Mouse (Mus musculus) layer of hippocampus, postnatal 10 days (tissue): ENCODE data around the gene Cldn22. TPM values are rescaled to one million over a fixed set of nuclear protein-coding genes. Genes with fewer than 3 reads are reported as not detected.

Experiments
- DNase-seq, 2 experiments: peaks; one replicate each; pipeline ENCODE4 v3.0.0; 2021; ENCODE audit warnings: low spot score in 2 of 2
- total RNA-seq, 2 experiments: library from RNA; stranded (reverse); gene quantifications; 2 replicates each; pipeline ENCODE4 v1.2.3; 2021

Gene Cldn22
- total RNA-seq, 2 experiments from 2014 or later = 0.47 to 0.62 TPM

DNA sequence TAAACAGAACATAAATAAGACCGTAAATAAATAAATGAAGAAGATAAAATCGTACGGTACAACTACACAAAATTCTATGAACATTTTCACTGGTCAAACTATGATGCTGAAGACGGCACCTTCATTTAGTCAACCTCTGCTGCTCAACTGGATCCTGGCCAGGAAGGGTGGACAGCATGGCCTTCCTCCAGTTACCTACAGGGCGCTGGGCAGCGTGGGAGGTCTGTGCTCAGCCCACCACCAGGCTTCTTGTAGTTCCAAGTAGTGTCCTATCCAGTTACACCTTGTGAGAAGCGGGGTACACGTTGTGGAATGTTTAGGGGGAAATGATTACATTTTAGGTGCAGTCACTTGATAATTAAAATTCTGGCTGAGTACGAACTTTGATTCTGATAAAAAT lies 2.6 kb downstream of the Cldn22 start:
- no peak for DNase-seq

DNA sequence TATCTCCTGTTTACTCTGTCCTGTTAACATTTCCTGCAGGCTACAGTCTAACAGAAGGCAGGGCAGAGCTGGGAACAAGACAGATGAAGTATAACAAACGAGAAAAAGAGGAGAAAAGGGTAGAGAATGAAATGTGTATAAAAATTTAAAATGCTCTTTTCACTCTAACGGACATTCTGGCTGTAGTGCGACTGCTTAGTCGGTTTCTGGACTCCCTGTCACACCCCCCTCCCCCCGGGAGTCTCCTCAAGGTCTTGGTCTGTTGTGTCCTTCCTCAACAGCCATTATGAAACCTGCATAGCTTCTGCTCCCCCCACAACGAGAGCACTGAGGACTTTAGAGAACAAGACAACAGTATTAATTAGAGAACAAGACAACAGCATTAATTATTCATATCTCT lies 8.3 kb downstream of the Cldn22 start:
- DNase-seq = no peak

DNA sequence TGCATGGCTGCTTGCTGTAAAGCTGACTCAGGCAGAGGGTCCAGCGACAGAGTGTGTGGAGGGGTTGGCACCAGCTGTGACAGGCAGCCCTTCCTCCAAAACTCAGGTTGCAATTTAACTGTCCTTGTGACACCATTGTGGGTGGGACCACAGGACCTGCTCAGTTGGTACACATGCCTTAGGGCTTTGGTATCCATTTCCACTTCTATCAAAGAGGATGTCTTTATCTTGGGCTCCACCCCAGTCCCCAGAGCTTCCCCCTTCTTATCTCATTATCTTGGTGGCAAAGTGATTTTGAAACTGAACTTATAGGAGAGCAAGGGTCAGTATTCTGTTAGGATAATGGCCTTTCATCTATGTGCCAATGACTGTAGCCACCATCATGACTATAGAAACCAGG lies 9.7 kb downstream of the Cldn22 start:
- DNase-seq = no peak

DNA sequence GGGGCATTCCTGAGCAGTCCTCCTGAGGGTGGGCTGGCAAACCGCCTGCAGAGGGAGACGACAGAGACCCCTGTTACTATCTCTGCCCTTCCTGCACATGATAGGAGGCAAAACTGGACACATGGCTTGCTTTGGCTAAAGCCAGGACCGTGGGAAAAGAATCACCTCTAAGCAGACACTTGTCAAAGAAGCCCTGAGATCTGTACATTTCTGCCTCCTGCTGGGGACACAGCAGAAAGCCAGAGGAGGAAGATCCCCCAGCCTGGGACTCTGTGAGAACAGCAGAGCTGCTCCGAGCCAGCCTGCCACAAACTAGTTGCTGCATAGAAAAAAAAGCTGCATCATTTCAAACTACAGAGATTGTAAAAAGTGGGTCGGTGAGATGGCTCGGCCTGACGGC lies 18.8 kb downstream of the Cldn22 start:
- no peak for DNase-seq

- no peak for DNase-seq
Observed at GRCm38 (mm10) chr8:47843651-47844050, 19.4 kb downstream of the Cldn22 start.

- DNase-seq = no peak
Observed at GRCm38 (mm10) chr8:47845956-47846355, 21.7 kb downstream of the Cldn22 start.

DNA sequence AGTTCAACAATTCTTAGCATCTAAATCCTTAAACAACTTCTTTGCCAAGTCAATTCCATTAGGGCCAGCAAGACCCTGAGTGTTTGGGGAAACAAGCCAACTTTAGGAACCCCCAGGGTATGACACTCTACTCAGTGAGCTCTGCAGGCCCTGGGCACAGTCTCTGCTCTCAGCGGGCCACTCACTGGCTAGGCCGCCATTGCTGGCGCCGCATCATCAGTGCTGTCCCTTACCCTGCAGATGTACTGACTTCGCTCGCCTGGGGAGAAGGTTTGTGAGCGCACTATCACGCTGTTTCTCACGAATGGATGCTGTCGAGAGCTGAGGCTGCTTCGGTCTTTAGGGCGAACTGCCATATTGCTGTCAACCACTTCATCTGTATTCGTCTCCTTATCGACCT lies 22.9 kb downstream of the Cldn22 start:
- no peak for DNase-seq

- DNase-seq = no peak
Observed at GRCm38 (mm10) chr8:47847931-47848330, 23.6 kb downstream of the Cldn22 start.

GRCm38 (mm10) chr8:47849842-47850241 lies 25.6 kb downstream of the Cldn22 start:
- no peak for DNase-seq

DNA sequence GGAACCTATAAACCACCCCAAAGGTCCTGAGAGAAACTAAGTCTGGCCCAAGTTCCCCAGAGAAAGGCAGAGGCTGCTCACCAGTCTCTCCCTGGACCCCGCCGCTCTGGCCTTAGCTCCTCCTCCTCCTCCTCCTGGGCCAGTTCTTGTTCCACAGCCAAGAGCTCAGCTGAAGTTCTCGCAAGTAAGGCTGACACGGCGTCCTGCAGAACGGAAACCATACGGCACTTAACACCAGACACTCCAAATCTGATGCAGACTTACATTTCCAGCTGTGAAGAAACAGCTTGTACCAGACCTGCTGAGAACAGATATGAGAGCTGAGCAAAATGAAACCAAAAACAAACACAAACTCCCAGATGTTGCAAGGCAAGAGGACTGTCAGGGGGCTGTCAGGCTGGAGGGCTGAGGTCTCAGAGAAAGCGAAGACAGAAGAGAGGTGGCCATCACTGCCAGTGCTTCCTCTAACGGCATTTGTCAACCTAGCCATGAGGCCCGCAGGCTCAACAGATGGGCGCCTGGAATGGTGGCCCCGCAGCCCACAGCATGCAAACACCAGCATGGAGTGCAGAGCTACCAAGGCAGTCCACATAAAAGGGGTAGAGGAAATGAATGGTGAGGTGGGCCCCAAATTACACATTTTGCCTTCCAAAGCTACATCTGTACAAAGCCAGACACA lies 27.7 kb downstream of the Cldn22 start:
- peak; percentile 22 to 42 for DNase-seq

DNA sequence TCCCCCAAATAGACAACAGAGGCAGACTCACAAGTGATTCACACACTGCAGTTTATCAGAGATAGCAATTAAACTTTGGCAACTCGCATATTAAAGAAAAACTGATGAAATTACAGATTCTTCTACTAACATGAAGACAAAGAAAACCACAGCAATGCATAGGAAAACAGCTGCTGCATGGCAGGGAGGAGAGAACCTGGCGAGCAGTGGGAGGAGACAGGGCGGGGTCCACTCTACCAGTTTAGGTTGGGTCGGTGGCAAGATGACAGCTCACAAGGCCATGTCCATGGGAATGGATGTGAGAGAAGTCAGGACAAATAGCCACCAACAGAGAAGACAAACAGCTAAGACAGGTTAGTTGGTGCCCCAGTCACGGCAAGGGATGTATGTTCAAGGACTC lies 28.5 kb downstream of the Cldn22 start:
- DNase-seq = no peak

DNA sequence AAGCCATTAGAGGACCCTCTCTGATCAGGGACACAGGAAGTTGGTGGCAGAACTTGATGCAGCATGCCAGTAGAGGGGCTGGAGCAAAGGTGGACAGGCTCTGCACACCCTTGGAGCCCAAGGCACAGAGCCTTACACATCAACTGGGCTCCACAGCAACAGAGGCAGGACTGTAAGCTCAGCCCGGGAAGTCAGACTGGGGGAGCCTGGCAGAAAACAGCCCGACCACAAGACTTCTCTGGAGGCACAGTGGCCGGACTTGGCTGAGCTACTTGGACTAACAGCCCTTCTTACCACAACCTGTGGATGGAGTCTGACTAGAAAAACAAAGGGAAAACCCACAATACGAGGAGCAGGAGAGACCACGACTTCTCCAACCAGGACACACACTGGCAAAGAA lies 29.1 kb downstream of the Cldn22 start:
- no peak for DNase-seq

DNA sequence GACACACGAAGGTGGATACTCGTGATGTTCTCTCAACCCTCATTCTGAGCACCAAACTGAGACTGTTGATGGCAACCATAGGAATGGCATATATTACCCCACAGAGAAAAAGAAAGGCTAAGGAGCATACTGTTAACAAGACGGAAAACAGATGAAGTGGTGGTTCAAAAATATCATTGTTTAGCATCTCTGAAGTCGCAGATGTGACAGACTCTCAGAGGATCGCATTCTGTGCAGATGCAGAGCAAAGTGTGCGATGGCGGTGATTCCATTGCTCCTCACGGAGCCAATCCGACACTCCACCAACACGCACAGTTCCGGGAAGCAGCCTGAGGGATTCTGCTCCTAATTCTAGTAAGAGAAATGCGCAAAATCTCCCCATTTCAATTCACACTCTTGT lies 35.0 kb downstream of the Cldn22 start:
- DNase-seq = no peak

GRCm38 (mm10) chr8:47866568-47866967 lies 42.3 kb downstream of the Cldn22 start:
- no peak for DNase-seq

DNA sequence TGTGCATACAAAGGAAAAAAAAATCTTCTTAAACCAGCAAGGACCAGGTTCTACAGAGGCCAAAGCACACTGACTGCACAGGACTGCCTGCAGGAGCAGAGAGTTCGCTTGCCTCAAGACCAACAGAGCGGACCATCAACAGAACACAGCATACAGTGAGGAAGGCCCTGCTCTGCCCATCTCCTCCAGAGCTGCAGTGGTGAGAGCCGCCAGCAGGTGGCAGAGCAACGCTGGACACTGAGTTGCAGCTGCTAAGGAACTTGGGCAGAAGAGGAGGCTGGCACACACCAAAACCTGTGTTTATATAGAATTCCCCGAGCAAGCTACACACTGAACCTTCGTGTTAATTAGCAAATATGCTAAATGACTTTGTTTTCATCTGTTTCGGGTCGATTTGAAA lies 42.8 kb downstream of the Cldn22 start:
- DNase-seq = peak; percentile 91 to 93

- DNase-seq = peak; percentile 43 to 57
Observed at GRCm38 (mm10) chr8:47872361-47873107, 48.3 kb downstream of the Cldn22 start.

DNA sequence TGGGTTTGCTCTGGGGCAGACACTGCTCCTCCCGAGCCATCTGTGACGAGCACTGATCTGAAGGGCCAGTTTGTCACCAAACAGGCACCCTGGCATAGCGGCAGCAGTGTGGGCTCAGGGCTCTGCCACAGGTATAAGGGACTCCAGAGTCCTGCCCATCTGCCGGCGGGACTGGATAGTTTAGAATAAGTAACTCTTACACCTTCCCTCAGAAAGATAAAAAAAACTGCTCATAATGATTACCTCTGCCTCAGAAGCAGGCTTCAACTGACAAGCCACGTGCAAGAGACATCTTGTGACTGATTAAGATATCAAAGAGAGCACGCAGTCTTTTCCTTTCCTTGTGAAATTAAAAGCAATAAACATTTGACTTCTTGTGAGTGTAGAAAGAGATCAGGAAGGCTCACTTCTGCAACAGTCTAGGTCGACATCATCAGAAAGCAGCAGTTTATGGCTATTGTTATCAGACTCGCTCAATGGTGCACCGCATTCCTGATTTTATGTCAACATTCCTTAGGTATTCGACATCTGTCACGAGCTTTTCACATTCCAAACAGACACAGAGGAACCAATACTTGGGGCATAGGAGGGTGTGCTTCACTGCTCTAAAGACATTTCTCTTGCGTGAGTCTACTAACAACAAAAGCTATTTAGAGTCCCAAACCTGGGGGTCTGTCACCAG lies 50.4 kb downstream of the Cldn22 start:
- no peak for DNase-seq

Other genes with a start within 250 kb of the Cldn22 start
- 10 to 100 TPM; 25.6 to 26.9 TPM for gene Ing2, start 148.9 kb upstream of the Cldn22 start, total RNA-seq
- 10 to 100 TPM; 12.1 to 13.4 TPM for gene Cdkn2aip, start 110.5 kb upstream of the Cldn22 start, total RNA-seq
- not detected for gene Cldn24, start 2.3 kb upstream of the Cldn22 start, total RNA-seq
- gene Wwc2, start 166.4 kb downstream of the Cldn22 start, total RNA-seq = 10 to 100 TPM; 26.6 to 29.1 TPM